Mouse (Mus musculus): ENCODE measurements around the gene Peli1.
A peak's percentile ranks its signal among the peaks of the same experiment; 100 is the strongest.
"Not testable (repeated sequence)": the region's sequence is repeated elsewhere in the genome, so short reads cannot be mapped to it uniquely, and the experiment has no call there.

Peli1 gene

GRCm38 (mm10) chr11:21151672-21152071 lies 60.6 kb downstream of the Peli1 start:
- no peak for DNase-seq (ENCODE audit: low spot score)

GRCm38 (mm10) chr11:21153111-21153510 lies 62.0 kb downstream of the Peli1 start:
- DNase-seq (ENCODE audit: low spot score) = no peak

GRCm38 (mm10) chr11:21157595-21157994 lies 66.5 kb downstream of the Peli1 start:
- no peak for DNase-seq (ENCODE audit: low spot score)

GRCm38 (mm10) chr11:21162093-21162492 lies 71.0 kb downstream of the Peli1 start:
- no peak for DNase-seq (ENCODE audit: low spot score)

GRCm38 (mm10) chr11:21163143-21163542 lies 72.1 kb downstream of the Peli1 start:
- DNase-seq (ENCODE audit: low spot score) = no peak

- peak; percentile 32 for DNase-seq (ENCODE audit: low spot score)
These were observed 72.6 kb downstream of the Peli1 start for GRCm38 (mm10) chr11:21163673-21164072.

- DNase-seq (ENCODE audit: low spot score) = no peak
These were observed 73.4 kb downstream of the Peli1 start for GRCm38 (mm10) chr11:21164312-21164993.

- DNase-seq (ENCODE audit: low spot score) = no peak
These were observed 74.0 kb downstream of the Peli1 start for GRCm38 (mm10) chr11:21164994-21165560.

- DNase-seq (ENCODE audit: low spot score) = no peak
These were observed 75.5 kb downstream of the Peli1 start for GRCm38 (mm10) chr11:21166495-21167096.

- no peak for DNase-seq (ENCODE audit: low spot score)
These were observed 77.9 kb downstream of the Peli1 start for GRCm38 (mm10) chr11:21168828-21169607.

GRCm38 (mm10) chr11:21169608-21169860 lies 78.4 kb downstream of the Peli1 start:
- DNase-seq (ENCODE audit: low spot score) = not testable (repeated sequence)

- no peak for DNase-seq (ENCODE audit: low spot score)
These were observed 81.2 kb downstream of the Peli1 start for GRCm38 (mm10) chr11:21172281-21172680.

- no peak for DNase-seq (ENCODE audit: low spot score)
These were observed 82.8 kb downstream of the Peli1 start for GRCm38 (mm10) chr11:21173926-21174325.

- peak; percentile 23 for DNase-seq (ENCODE audit: low spot score)
These were observed 83.3 kb downstream of the Peli1 start for GRCm38 (mm10) chr11:21174396-21174795.

- no peak for DNase-seq (ENCODE audit: low spot score)
These were observed 84.0 kb downstream of the Peli1 start for GRCm38 (mm10) chr11:21175063-21175462.

GRCm38 (mm10) chr11:21176491-21176890 lies 85.4 kb downstream of the Peli1 start:
- DNase-seq (ENCODE audit: low spot score) = no peak

GRCm38 (mm10) chr11:21178343-21178742 lies 87.3 kb downstream of the Peli1 start:
- DNase-seq (ENCODE audit: low spot score) = no peak

GRCm38 (mm10) chr11:21178998-21179645 lies 88.0 kb downstream of the Peli1 start:
- DNase-seq (ENCODE audit: low spot score) = no peak

- DNase-seq (ENCODE audit: low spot score) = not testable (repeated sequence)
These were observed 88.8 kb downstream of the Peli1 start for GRCm38 (mm10) chr11:21179873-21180272.

GRCm38 (mm10) chr11:21180650-21181049 lies 89.6 kb downstream of the Peli1 start:
- DNase-seq (ENCODE audit: low spot score) = no peak

- no peak for DNase-seq (ENCODE audit: low spot score)
These were observed 90.5 kb downstream of the Peli1 start for GRCm38 (mm10) chr11:21181616-21182015.

GRCm38 (mm10) chr11:21182709-21183108 lies 91.6 kb downstream of the Peli1 start:
- no peak for DNase-seq (ENCODE audit: low spot score)
